Mouse (Mus musculus) left cerebral cortex, adult 8-10 months (tissue): ENCODE data around the gene Morn4. TPM values are rescaled to one million over a fixed set of nuclear protein-coding genes. Genes with fewer than 3 reads are reported as not detected.

ENCODE experiments used
- DNase-seq, 2 experiments: peaks; one replicate each; pipeline ENCODE4 v3.0.0; 2022; ENCODE audit warnings: low spot score in 2 of 2
- total RNA-seq, 4 experiments: library from RNA; stranded (reverse); gene quantifications; 2 replicates each; pipeline ENCODE4 v1.2.4; 2022

Morn4 gene
- total RNA-seq: 10 to 100 TPM; 64.8 to 72.4 (median 68.3) TPM

DNA sequence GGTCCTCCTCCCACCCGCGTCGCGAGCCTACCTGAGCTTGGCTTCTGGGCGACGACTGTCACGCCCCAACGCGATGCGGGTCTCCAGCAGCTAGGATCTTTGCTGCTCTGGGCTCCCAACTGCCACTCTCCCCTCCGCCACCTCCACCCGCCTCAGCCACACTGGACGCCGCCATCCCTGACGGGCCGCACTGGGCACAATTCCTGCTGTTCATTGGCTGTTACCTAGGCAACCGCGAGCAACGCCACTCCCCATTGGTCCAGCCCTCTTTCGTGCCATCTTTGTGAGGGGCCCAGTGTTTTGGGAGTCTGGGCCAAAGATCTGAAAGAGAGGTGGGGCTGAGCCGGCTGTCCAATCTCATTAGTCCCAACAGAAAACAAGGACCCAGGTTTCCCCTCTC is at the start of gene Morn4:
Morn4 (minus strand) TSS at position 192 of the 400 bp plus-strand sequence.
- peak; percentile 87 to 91 for DNase-seq

DNA sequence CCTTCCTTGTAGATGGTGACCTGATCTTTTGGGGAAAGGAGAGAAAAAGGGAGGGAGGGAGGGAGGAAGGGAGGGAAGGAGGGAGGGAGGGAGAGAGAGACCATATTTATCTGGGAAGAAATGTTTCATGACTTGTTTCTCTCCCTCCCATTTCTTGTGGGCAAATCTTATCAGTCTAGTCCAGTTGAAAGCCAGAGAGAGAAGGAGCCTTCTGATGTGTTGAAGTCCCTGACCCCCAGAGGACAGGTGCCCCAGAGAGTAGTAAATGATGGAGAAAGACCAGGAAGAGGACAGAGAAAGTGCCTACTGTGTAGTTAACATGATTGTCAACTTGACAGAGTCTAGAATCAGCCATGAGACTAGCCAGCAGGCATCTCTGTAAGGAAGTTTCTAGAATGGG is 48.9 kb upstream of the Morn4 start:
- DNase-seq: no peak

DNA sequence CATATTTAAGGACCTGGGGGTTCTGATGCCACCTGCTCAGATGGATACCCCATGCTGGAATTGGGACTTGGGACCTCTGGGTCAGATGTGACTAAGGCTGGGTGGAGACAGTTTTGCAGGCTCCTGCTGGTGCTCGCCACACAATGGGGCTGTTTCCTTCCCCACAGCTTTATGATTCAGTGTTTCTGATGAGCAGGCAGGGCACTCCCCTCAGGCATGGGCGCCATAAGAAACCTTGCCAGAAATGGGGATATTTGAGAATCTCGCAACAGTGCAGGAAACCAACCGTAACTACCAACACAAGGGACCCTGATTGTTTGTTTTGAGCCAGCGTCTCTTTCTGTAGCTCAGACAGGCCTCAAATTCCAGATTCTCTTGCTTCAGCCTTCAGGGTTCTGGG is 44.9 kb upstream of the Morn4 start:
- no peak for DNase-seq

DNA sequence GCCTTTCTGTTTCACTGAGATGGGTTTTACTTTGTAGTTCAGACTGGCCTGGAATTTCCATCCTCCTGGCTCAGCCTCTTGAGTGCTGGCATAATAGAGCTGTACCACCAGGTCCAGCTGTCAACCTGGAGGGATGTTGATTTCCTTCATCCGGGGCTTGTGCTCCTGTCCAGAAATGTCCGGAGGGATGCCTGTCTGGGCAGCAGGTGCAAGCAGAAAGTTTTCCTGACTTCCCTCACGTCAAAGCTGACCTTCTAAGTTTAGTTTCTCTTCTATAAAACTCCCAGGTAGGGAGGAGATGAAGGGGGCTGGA is 44.1 kb upstream of the Morn4 start:
- DNase-seq: no peak

DNA sequence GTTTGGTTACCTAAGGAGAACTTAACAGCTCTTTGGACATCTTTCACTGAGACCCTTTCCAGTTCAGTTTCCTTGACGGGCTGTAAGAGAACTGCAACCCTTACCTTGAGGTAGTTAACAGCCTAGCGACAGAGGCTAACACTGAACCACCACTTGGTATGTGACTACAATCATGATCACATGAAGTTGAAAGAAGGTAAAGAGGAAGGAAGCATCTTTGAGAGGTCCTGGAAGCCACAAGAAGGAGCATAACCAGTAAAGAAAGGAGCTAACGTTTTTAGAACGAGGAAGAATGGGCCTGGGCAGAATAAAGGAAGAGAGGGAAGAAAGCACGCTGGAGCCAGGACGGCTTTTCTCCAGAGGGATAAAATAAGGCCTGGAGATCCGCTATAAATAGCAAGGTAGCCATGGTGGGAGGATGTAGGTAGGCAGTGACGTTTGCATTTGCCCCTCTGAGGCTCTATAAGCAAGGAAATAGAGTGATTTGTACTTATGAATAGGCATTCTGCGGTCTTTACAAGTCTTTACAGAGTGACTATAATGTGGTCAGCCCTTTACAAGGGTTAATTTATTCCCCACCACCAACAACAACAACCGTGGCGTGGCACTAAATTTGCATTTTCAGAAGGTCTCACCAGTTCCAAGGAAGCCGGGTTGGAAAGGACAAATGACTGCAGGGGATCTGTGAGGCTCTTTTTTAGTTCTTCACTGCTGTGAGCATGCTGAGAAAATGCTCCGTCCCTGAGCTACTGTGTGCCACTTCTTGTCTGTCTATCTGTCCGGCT is 43.5 kb upstream of the Morn4 start:
- no peak for DNase-seq

DNA sequence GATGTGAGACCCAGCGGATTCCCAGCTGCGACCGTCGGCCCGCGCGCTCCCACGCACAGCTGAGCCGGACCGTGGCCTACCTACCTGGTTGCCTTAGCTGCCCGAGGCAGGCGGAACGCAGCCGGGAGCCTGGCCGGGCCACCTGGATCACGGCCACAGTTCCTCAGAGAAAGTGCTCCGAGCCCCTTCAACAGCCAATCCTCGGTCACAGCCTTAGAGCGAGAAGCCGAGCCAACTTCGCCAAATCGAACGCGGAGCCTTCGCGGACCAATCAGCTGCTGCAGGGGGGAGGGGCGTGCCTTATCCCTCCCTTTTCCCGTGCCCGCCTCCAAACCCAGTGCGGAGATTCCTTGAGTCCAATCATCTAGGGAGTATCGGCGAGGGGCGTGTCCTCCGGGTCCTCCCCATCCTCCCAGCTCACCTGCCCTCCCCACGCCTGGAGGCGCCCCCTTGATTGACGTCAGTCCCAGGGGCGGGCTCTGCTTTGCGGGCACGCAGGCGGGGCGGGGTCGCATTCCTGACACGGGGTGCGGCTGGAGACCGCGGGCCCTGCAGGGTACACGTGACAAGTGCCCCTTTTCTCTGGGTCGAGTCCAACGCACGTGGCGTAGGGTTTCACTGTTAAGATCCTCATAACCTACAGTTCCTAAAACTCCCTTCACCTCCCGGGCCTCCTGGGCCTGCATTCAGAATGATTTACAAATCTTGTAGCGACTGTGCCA is 42.8 kb upstream of the Morn4 start, which contains the start of gene Avpi1:
Avpi1 (minus strand) TSS at position 273 of the 722 bp plus-strand sequence.
- DNase-seq: peak; percentile 87 to 99

DNA sequence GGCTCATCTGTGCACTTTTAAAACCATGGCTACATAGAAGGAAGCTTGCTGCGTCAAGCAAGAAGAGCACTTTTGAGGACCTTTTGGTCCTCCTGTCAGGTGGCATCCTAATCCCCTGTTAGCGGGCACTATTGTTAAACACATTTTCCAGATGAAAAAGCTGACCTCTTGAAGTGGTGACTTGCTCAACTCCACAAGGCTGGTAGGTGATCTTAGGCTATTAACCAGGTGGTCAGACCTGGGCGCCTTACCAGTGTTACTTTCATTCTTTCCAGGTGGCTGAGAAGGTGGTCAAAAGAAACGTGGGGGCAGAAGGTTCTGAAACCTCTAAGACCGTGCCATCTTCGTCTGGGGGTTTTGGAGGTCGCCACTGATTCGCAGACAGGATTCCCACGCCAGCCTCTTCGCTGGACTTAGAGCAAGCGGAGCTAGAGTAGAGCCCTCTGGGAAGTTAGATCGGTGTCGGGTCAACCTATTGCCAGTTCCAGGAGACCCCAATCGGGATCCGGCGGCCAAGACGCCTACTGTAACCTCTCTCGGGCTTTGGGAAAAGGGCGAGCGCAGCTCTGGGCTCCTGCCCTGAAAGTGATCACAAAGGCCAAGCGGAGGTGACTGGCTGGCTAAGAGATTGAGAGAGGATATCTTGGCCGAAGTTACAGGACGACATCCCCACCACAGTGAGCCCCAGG is 42.0 kb upstream of the Morn4 start:
- DNase-seq: no peak

DNA sequence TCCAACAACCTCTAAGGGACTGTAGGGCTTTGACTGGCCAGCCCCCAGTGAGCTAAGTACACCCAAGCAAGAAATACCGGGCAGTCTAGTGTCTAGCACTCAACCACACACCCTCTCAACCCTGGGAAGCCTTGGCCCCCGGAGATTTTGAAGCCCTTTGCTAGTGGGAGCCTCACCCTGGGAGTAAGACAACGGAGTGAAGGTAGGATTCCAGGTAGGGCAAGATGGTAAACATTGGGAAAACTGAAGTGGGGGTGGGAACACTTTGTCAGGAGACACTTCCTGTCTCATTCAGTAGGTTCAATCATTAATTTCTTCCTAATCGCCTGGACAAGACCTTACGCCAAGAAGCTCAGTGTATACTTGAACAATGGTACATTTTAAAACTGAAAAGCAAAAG is 40.9 kb upstream of the Morn4 start:
- DNase-seq: no peak

DNA sequence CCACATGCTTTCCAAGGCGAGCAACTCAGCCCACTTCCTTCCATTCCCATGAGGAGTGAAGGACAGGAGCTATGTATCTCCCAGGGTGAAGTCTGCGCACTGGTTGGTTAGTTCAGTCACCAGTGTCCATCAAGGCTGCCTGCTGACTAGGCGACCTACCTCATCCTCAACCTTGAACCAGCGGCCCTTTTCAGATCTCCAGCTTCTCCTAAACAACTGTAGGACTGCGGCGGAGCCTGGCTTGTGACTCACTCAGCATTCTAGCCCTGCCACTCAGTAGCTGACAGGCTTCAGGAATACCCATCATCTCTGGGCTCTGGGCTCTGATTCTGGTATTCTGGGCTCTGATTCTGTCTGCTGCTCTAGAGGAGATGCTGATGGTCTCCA is 40.1 kb upstream of the Morn4 start:
- DNase-seq: no peak

DNA sequence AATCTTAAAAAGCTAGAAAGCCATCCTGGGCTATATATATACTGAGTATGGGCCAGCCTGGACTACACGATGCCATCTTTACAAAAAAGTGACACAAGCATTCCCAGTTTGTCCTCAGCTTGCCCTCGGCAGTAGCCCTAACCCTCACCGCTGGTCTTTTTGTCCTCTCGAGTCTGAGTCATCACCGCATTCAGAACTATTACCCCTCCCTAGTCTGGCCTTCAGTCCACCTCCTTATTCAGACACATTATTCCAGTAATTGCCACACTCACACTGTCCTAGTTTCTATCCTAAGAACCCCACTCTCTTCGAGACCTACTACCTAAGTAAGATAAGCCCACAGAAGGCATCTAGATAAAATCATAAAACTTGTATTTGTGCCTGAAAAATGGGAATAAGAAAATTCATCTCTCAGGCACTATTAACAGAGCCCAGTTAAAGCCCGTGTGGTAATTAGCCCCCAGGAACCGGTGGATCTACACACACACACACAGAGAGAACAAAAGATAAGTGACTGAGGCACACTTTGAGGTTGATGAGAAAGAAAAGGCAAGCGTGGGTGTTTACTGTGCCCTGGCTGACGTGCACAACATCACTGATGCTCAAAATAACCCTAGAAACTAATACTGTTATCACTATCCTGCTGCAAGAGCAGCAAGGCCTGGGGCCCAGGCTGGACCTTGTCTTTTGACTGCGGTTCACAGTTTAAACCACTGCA is 39.5 kb upstream of the Morn4 start:
- no peak for DNase-seq

DNA sequence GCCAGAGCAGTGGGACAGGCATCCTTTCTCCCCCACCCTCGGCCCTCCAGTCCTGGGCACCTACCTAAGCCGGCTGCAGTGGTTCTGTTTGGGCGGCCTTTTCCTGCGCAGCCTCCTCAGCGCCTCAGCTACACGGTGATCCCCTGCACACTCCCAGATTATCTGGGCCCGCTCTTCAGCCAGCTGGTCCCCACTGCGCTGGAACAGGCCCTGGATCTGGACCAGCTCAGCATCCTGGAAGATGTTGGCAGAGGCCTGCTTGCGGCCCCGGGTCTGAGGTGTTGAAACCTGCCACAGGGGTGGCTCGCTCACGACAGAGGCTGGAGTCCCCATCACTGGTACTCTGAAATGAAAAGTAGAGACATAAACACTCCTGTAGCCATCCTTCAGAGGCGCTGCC is 38.5 kb upstream of the Morn4 start:
- DNase-seq: no peak

DNA sequence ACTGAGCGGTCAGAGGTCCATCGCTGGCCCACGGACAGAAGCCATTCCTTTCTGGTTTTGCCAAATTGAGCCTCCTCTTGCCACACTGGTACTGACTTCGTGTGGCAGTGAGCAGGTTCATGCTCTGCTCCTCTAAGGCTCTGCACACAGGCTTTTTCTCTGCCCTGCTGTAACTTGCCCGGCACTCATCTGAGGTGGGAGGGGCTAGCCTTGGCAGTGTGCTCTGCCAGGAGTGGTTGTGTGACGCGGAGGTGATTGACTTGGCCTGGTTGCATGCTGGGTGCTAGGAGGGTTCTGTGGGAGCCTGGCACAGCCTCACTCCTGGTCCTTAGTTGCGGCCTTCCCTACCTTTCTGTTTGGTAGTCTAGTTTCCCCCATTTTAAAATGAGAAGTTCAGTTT is 34.3 kb upstream of the Morn4 start:
- DNase-seq: no peak

DNA sequence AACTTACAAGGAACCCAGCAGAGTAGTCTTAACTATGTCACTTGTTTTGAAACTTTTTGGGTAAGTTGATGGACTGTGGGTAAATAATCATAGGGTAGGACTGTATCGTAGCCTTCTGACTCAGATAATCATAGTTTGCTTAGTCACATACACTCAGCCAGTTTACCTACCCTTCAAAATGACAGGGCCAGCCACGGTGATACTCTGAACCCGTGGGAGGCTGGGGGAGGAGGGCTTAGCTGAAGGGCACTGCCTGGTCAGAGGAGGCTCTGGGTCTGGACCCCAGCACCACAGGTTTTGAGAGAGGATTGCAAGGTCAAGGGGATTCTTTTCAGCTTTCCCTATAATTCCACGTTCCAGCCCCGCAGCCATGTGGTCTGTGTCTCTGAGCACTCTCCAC is 32.4 kb upstream of the Morn4 start:
- DNase-seq: no peak

DNA sequence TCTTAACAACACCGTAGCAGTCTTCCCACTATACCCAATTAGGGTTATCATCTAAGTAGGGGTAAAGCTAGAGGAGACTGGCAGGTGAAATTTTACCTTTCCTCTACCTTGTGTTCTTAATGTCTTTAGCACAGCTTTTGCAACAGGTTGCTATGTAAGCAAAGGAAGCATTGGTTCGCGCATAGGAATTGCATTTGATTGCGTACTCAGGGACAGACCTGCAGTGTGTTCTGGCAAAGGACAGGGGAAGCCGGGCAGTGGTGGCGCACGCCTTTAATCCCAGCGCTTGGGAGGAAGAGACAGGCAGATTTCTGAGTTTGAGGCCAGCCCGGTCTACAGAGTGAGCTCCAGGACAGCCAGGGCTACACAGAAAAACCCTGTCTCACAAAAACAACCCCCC is 32.0 kb upstream of the Morn4 start:
- DNase-seq: no peak

DNA sequence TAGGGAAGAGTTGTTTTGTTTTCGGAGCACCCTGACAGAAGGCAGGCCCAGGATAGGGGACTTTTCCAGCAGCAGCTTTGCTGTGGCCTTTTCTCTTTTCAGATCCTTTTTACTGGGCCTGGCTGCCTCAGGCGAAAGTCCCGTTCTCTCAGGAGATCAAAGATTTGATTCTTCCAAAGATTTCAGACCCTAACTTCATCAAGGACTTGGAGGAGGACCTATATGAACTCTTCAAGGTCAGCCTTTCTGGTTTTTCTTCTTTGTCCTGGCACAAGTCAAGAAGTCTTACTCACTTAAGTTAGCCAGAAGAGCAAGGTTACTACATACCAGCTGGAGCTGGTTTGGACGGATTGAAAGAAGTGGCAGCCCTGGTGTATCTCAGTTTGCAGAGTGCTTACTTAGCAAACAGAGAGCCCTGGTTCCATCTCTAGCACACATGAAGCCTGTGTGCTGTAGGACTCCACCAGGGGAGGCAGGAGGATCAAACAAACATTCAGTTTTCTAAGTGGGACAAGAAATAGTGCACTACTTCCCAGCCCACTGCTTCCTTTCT is 29.7 kb upstream of the Morn4 start:
- no peak for DNase-seq

DNA sequence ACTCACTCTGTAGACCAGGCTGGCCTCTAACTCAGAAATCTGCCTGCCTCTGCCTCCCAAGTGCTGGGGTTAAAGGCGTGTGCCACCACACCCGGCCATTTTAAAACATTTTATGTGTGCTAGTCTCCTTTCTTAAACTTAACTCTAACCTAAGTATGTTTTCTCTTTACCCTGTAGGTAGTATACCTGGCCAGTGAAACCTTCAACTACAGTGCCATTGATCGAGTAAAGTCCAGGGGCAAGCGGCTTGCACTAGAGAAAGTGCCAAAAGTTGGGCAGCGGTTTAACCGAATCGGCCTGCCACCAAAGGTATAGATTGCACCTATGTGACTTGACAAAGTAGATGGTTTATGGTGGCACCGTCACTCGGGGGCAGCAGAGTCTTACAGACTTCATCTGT is 18.5 kb upstream of the Morn4 start:
- no peak for DNase-seq

DNA sequence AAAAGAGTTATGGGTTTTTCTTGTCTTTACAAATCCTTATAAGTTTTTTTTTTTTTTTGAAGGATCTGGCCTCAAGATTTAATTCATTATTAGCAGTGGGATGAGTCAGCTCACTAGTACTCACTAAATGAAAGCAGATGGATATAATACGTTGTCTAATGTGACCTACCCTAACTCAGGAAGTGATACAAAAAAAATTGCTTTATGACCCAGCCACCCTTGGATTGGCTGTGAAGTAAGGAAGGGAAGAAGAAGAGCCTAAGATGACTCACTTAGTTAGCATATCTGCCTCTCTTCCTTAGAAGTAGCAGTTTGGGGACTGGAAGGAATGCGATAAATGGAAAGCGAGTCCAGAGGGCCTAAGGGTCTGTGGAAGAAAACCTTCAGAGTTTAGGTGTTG is 13.2 kb upstream of the Morn4 start:
- no peak for DNase-seq

DNA sequence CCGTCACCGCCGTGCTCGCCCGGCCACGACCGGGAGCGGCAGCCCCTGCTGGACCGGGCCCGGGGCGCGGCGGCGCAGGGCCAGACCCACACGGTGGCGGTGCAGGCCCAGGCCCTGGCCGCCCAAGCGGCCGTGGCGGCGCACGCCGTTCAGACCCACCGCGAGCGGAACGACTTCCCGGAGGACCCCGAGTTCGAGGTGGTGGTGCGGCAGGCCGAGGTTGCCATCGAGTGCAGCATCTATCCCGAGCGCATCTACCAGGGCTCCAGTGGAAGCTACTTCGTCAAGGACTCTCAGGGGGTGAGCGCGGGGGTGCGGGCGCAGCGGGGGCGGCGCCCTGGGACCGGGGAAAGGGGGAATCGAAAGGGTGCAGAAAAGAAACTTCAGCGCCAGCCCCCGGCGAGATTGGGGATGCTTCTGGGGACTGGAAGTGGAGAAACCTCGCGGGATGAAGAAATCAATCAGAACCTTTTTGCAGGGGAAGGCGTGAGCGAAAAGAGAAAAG is 4.5 kb upstream of the Morn4 start:
- peak in 1 of 2 experiments; percentile 28 for DNase-seq

DNA sequence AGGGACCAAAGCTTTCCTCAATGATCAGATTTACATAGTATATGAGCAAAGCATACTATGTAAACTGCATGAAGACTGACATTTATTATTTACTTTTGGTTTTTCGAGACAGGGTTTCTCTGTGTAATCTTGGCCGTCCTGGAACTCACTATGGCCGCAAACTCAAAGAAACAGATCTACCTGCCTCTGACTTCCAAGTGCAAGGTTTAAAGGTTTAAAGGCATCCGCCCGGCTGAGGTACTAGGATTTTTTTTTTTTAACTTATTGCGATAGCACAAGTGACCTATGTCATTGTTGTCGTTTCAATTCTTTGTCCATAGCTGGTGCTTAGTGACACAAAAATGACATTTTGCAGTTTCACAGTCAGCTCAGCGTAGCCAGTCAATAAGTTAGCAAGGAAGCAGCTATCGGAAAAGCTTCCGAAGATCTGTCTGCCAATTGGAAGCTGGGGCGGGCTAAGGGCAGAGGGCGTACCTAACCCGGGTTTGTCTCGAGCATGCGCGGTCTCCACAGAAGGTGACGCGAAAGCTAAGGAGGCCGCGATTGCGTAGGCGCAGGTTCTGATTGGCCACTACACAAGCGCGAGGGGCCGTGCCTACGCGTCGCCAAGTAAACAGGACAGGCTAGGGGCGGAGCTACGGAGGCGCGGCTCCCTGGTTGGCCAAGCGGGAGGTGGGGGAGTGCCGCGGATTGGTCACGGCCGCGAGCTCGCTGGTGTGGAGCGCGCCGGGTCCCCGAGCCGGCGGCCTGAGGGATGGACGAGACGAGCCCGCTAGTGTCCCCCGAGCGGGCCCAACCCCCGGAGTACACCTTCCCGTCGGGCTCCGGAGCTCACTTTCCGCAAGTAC is 3.8 kb upstream of the Morn4 start, which contains the start of gene Pi4k2a:
Pi4k2a (plus strand) TSS at position 723 of the 848 bp plus-strand sequence.
- peak; percentile 95 to 100 for DNase-seq

DNA sequence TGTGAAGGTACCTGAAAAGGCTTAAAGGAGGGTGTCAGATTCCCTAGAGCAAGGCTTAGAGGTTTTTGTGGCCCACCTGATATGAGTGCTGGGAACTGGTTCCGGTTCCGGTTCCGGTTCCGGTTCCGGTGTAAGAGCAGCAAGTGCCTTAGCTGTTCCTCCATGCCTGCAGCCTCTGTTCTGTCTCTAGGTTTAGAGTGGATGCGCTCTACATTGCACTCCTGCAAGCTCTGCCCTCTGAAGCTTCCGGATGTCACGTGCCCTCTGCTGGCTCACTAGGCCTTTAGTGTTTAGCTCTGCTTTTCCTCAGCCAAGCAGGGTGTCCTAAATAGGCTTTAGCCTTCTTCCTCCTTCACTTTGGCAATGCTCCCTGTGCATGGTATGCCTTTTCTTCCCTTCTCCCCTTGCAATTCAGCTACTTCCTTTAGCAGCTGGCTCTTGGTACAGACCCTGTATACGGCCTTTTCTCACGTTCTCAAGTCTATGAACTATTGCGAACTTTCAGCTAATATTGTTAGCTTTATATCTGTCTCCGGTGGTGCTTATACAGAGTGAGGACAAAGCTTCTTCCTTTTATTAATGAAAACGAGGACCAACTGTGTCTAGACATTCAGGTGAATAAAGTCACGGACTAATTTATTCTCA is 3.1 kb upstream of the Morn4 start:
- DNase-seq: peak; percentile 22 to 60
